Comparison of ENCODE assay signal across 1 mouse cellular context in the genomic region with DNA sequence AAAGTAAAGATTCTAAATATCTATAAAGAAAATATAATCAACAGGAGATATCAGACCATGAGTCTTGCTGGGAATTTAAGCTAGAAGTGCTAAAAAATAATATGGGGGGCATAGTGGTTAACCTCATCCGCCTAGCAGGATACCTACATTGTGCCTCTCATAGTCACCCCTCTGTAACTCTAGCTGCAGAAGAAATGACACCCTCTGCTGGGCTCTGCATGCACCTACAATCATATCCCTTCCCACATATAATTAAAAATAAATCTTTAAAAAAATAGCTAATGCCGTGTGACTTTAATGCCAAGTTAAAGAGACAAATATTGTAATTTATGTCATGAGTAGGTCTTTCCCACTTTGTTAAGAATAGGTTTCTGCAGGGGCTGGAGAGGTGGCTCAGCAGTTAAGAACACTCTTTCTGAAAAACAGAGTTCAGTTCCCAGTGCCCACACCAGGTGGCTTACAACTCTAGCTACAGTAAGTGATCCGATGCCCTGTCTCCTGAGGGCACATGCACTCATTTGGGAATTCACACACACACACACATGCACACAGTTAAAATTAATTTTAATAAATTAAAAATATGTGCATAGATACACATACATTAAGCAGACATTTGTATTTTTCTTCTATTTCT.
TF ChIP-seq lines count a peak whose summit lies in the region.

No protein-coding gene starts in this region.

TF ChIP-seq in MEL, 35 proteins besides CTCF, POLR2A, EP300 and RAD21:
- no peak for TF ChIP-seq ETS1 (IDR thresholded peaks at IDR 0.05; ENCODE audit: low read depth, low read length)
- peak; percentile 33 for TF ChIP-seq SMC3 (IDR thresholded peaks at IDR 0.05; ENCODE audit: low read depth, low read length)
